Mouse (Mus musculus) cerebellum, adult (tissue): ENCODE results near the gene Abcb6.

Source experiments
- ATAC-seq: cut with Nextera tagmentation; 2 replicates; pipeline ENCODE4 v1.9.2; 2017; ENCODE audit warnings: mild to moderate bottlenecking, moderate library complexity, mixed read lengths; ENCODE audit not compliant: insufficient number of reproducible peaks, low FRiP score, low TSS enrichment

Abcb6 gene

GRCm38 (mm10) chr1:75180105-75180590 is at the start of gene Abcb6:
Gene Abcb6 (minus strand): TSS chr1:75180392.
- ATAC-seq, result peak; percentile 82

GRCm38 (mm10) chr1:75229158-75229557 is 49.0 kb upstream of the Abcb6 start:
- ATAC-seq, result no peak

GRCm38 (mm10) chr1:75227653-75228052 is 47.5 kb upstream of the Abcb6 start:
- ATAC-seq, result no peak

- ATAC-seq, result no peak
These were observed 45.9 kb upstream of the Abcb6 start for GRCm38 (mm10) chr1:75226138-75226537.

- ATAC-seq, result no peak
These were observed 45.3 kb upstream of the Abcb6 start for GRCm38 (mm10) chr1:75225473-75225872.

- ATAC-seq, result no peak
These were observed 43.3 kb upstream of the Abcb6 start for GRCm38 (mm10) chr1:75223532-75223931.

GRCm38 (mm10) chr1:75222926-75223325 is 42.7 kb upstream of the Abcb6 start:
- no peak for ATAC-seq

GRCm38 (mm10) chr1:75221538-75221937 is 41.3 kb upstream of the Abcb6 start:
- no peak for ATAC-seq

- peak; percentile 10; the same call in 1 of the 2 replicates for ATAC-seq
These were observed 39.3 kb upstream of the Abcb6 start, which contains the start of gene Tuba4a for GRCm38 (mm10) chr1:75219531-75219930. Gene Tuba4a (minus strand): TSS chr1:75219865.

- ATAC-seq, result peak; percentile 71
These were observed 38.9 kb upstream of the Abcb6 start for GRCm38 (mm10) chr1:75219078-75219477.

GRCm38 (mm10) chr1:75218227-75219001 is 38.2 kb upstream of the Abcb6 start:
- peak; percentile 55 for ATAC-seq

GRCm38 (mm10) chr1:75217893-75218226 is 37.7 kb upstream of the Abcb6 start:
- ATAC-seq, result peak; percentile 7; the same call in 1 of the 2 replicates

- ATAC-seq, result no peak
These were observed 36.8 kb upstream of the Abcb6 start for GRCm38 (mm10) chr1:75216797-75217585.

GRCm38 (mm10) chr1:75215785-75216184 is 35.6 kb upstream of the Abcb6 start:
- ATAC-seq, result no peak

- ATAC-seq, result no peak
These were observed 34.7 kb upstream of the Abcb6 start for GRCm38 (mm10) chr1:75214886-75215285.

GRCm38 (mm10) chr1:75214442-75214841 is 34.2 kb upstream of the Abcb6 start:
- no peak for ATAC-seq

- ATAC-seq, result no peak
These were observed 32.9 kb upstream of the Abcb6 start for GRCm38 (mm10) chr1:75213096-75213495.

- ATAC-seq, result no peak
These were observed 32.4 kb upstream of the Abcb6 start for GRCm38 (mm10) chr1:75212542-75212941.

- no peak for ATAC-seq
These were observed 31.0 kb upstream of the Abcb6 start for GRCm38 (mm10) chr1:75211141-75211708.

- peak; percentile 89 for ATAC-seq
These were observed 30.2 kb upstream of the Abcb6 start, which contains the start of the genes Glb1l and Stk16 for GRCm38 (mm10) chr1:75210136-75211087. Gene Glb1l (minus strand): TSS chr1:75210813. Gene Stk16 (plus strand): TSS chr1:75210838.
